Mouse (Mus musculus) forebrain, embryonic 11.5 days (tissue): ENCODE results near the gene Gad2. TPM values are rescaled to one million over a fixed set of nuclear protein-coding genes. Genes with fewer than 3 reads are reported as not detected.

Source experiments
- ATAC-seq: fragments of 200-750 bp; cut with Nextera tagmentation; replicated peaks from 2 replicates; pipeline ENCODE4 v1.8.0; 2017; ENCODE audit warnings: moderate TSS enrichment; ENCODE audit not compliant: low FRiP score
- DNase-seq: peaks from one replicate; pipeline ENCODE4 v3.0.0-alpha.2; 2017; ENCODE audit warnings: low spot score
- H3K27ac ChIP-seq: fragments of 300-500 bp; sonication (generic); 2 replicates; pipeline ENCODE4 v1.5.1; 2014; ENCODE audit warnings: low read depth, low read length
- H3K27me3 ChIP-seq: fragments of 300-500 bp; sonication (generic); 2 replicates; pipeline ENCODE4 v1.6.1; 2014; ENCODE audit warnings: mild to moderate bottlenecking, low read length, mixed read lengths; ENCODE audit not compliant: control insufficient read depth, insufficient read depth
- H3K36me3 ChIP-seq: fragments of 300-500 bp; sonication (generic); 2 replicates; pipeline ENCODE4 v1.6.1; 2014; ENCODE audit warnings: mild to moderate bottlenecking, low read length, moderate library complexity, mixed read lengths; ENCODE audit not compliant: control insufficient read depth, insufficient read depth
- H3K4me1 ChIP-seq: fragments of 300-500 bp; sonication (generic); replicated peaks from 2 replicates; pipeline ENCODE4 v1.6.1; 2014; ENCODE audit warnings: low read length, mixed read lengths; ENCODE audit not compliant: control insufficient read depth, insufficient read depth
- H3K4me2 ChIP-seq: fragments of 300-500 bp; sonication (generic); 2 replicates; pipeline ENCODE4 v1.6.1; 2014; ENCODE audit warnings: low read depth, mild to moderate bottlenecking, low read length, moderate library complexity, mixed read lengths; ENCODE audit not compliant: severe bottlenecking
- H3K4me3 ChIP-seq: fragments of 300-500 bp; sonication (generic); 2 replicates; pipeline ENCODE4 v1.5.1; 2014; ENCODE audit warnings: low read depth, low read length
- H3K9ac ChIP-seq: fragments of 300-500 bp; sonication (generic); 2 replicates; pipeline ENCODE4 v1.6.1; 2014; ENCODE audit warnings: low read length
- H3K9me3 ChIP-seq: fragments of 300-500 bp; sonication (generic); 2 replicates; pipeline ENCODE4 v1.6.1; 2016; ENCODE audit warnings: low read length, mixed read lengths; ENCODE audit not compliant: control insufficient read depth
- WGBS: fragments of 180-500 bp; shearing (Covaris S2); extraction: QIAGEN DNeasy Blood & Tissue Kit; methylation state at CpG from one replicate; pipeline ENCODE4 v1.1.7; 2014; 5-methylcytosine and 5-hydroxymethylcytosine counted together
- polyA plus RNA-seq: library from polyadenylated mRNA; unstranded; fragments of >200 nt; fragmentation: Nextera tagmentation; extraction: Ambion mirVana; gene quantifications from 2 replicates; pipeline ENCODE4 v1.2.1, GENCODE M21; 2014

Gad2 gene
- polyA plus RNA-seq, 1 experiment from 2014 or later, result 29.6 TPM

GRCm38 (mm10) chr2:22620030-22620429 lies 2.0 kb upstream of the Gad2 start:
- H3K36me3 ChIP-seq, result no peaks in the 10 kb centered on the region
- WGBS, result under 1% methylated on average over 6 of the region's 6 CpGs
- peak overlapping the region; percentile 79; the same call in 1 of the 2 replicates for H3K27ac ChIP-seq
- peaks cover 60% of the 10 kb centered on the region for H3K27me3 ChIP-seq
- peak overlapping the region; percentile 35; the same call in 1 of the 2 replicates for H3K4me2 ChIP-seq
- H3K9ac ChIP-seq, result peak overlapping the region; percentile 20; the same call in 1 of the 2 replicates
- no peak overlapping the region for H3K4me3 ChIP-seq
- H3K9me3 ChIP-seq, result no peaks in the 10 kb centered on the region
- peaks cover 35% of the 10 kb centered on the region for H3K4me1 ChIP-seq
- ATAC-seq (peak; percentile 15; the same call in 1 of the 2 replicates), DNase-seq (peak; percentile 56)

- Histone ChIP-seq H3K36me3 (no peaks in the 10 kb centered on the region), H3K27me3 (peaks cover 65% of the 10 kb centered on the region), H3K9me3 (no peaks in the 10 kb centered on the region), H3K4me2 (peak overlapping the region; percentile 5; the same call in 1 of the 2 replicates), H3K9ac (peak overlapping the region; percentile 7; the same call in 1 of the 2 replicates), H3K4me3 (no peak overlapping the region; the same call in 1 of the 2 replicates), H3K27ac (peak overlapping the region; percentile 79), H3K4me1 (peaks cover 35% of the 10 kb centered on the region)
- WGBS, result 0% methylated on average over 7 of the region's 7 CpGs
- ATAC-seq, result peak; percentile 6; the same call in 1 of the 2 replicates
- peak; percentile 65 for DNase-seq
Measured at GRCm38 (mm10) chr2:22620534-22620933, 1.5 kb upstream of the Gad2 start.

- Histone ChIP-seq H3K9ac (peak overlapping the region; percentile 65; the same call in 1 of the 2 replicates), H3K4me3 (peak overlapping the region; percentile 41; the same call in 1 of the 2 replicates), H3K9me3 (no peaks in the 10 kb centered on the region), H3K27me3 (peaks cover 70% of the 10 kb centered on the region), H3K4me2 (peak overlapping the region; percentile 71), H3K4me1 (peaks cover 35% of the 10 kb centered on the region), H3K36me3 (no peaks in the 10 kb centered on the region), H3K27ac (peak overlapping the region; percentile 79; the same call in 1 of the 2 replicates)
- no peak for ATAC-seq
- 2% methylated on average over 20 of the region's 20 CpGs for WGBS
- DNase-seq, result no peak
Measured at GRCm38 (mm10) chr2:22620978-22621827, 802 bp upstream of the Gad2 start.

- H3K27ac ChIP-seq, result peak overlapping the region; percentile 79
- peaks cover 35% of the 10 kb centered on the region for H3K4me1 ChIP-seq
- H3K4me3 ChIP-seq, result peak overlapping the region; percentile 41
- peak overlapping the region; percentile 71 for H3K4me2 ChIP-seq
- WGBS, result 1% methylated on average over 54 of the region's 60 CpGs
- H3K9ac ChIP-seq, result peak overlapping the region; percentile 65
- ATAC-seq (no peak), DNase-seq (peak; percentile 65)
- no peaks in the 10 kb centered on the region for H3K9me3 ChIP-seq
- peaks cover 66% of the 10 kb centered on the region for H3K27me3 ChIP-seq
- H3K36me3 ChIP-seq, result no peaks in the 10 kb centered on the region
Measured at GRCm38 (mm10) chr2:22623111-22624070, 1.4 kb downstream of the Gad2 start.

- DNase-seq, result no peak
Measured at GRCm38 (mm10) chr2:22624188-22624975, 2.4 kb downstream of the Gad2 start.

GRCm38 (mm10) chr2:22625096-22625960 lies 3.3 kb downstream of the Gad2 start:
- H3K4me3 ChIP-seq, result no peak overlapping the region
- no peaks in the 10 kb centered on the region for H3K9me3 ChIP-seq
- ATAC-seq, result no peak
- DNase-seq, result no peak
- H3K36me3 ChIP-seq, result no peaks in the 10 kb centered on the region
- WGBS, result 5% methylated on average over 16 of the region's 16 CpGs
- no peak overlapping the region for H3K9ac ChIP-seq
- H3K27me3 ChIP-seq, result peaks cover 56% of the 10 kb centered on the region
- H3K4me1 ChIP-seq, result peaks cover 29% of the 10 kb centered on the region
- H3K27ac ChIP-seq, result no peak overlapping the region; the same call in 1 of the 2 replicates
- peak overlapping the region; percentile 15 for H3K4me2 ChIP-seq

More at GRCm38 (mm10) chr2:22624188-22624975, 2.4 kb downstream of the Gad2 start:
- peaks cover 60% of the 10 kb centered on the region for H3K27me3 ChIP-seq
- H3K36me3 ChIP-seq, result no peaks in the 10 kb centered on the region
- peak overlapping the region; percentile 79; the same call in 1 of the 2 replicates for H3K27ac ChIP-seq
- H3K4me2 ChIP-seq, result peak overlapping the region; percentile 71
- 3% methylated on average over 27 of the region's 27 CpGs for WGBS
- peak overlapping the region; percentile 41 for H3K4me3 ChIP-seq
- H3K4me1 ChIP-seq, result peaks cover 35% of the 10 kb centered on the region
- H3K9me3 ChIP-seq, result no peaks in the 10 kb centered on the region
- no peak for ATAC-seq
- peak overlapping the region; percentile 65 for H3K9ac ChIP-seq

GRCm38 (mm10) chr2:22627147-22627666 lies 5.2 kb downstream of the Gad2 start:
- Histone ChIP-seq H3K9ac (no peak overlapping the region), H3K4me1 (peaks cover 14% of the 10 kb centered on the region), H3K27ac (peak overlapping the region; percentile 38; the same call in 1 of the 2 replicates), H3K4me3 (no peak overlapping the region), H3K27me3 (peaks cover 39% of the 10 kb centered on the region), H3K36me3 (no peaks in the 10 kb centered on the region), H3K9me3 (no peaks in the 10 kb centered on the region), H3K4me2 (no peak overlapping the region; the same call in 1 of the 2 replicates)
- no peak for DNase-seq
- no peak for ATAC-seq
- WGBS, result 26% methylated on average over 3 of the region's 3 CpGs
